Mouse (Mus musculus): ENCODE data around the gene Lst1.
"Not testable (repeated sequence)": the region's sequence is repeated elsewhere in the genome, so short reads cannot be mapped to it uniquely, and the experiment has no call there.

Gene Lst1

DNA sequence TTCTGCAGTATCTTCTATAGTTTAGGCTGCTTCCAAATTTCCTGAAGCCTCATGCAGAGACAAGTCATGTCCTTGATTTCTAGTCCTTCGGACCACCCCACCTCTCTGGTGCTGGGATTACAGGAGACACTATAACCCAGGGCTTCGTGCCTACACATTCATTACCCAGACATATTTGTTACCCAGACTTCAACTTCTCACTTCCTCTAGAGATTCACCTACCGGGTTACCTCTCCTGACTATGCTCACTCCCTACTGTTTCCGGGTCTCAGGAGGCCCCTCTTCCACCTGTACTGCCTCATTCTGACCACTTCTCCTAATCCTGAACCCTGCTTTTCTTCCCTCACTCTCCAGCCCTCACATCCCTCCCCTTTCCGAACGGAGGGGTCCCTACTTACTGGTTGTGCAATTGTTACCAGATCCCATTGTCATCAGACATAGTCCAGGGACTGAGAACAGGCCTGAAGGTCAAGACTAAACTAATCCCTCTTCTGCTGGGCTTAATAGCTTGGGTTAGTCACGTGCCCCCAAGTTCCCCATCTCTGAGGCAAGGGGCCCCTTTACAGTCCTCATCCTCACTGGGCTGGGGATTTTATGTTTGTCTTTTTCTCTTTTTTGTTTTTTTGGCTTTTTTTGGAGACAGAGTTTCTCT lies at the start of gene Lst1:
Lst1 (minus strand) TSS at position 481 of the 652 bp plus-strand sequence.
- no peak for DNase-seq

DNA sequence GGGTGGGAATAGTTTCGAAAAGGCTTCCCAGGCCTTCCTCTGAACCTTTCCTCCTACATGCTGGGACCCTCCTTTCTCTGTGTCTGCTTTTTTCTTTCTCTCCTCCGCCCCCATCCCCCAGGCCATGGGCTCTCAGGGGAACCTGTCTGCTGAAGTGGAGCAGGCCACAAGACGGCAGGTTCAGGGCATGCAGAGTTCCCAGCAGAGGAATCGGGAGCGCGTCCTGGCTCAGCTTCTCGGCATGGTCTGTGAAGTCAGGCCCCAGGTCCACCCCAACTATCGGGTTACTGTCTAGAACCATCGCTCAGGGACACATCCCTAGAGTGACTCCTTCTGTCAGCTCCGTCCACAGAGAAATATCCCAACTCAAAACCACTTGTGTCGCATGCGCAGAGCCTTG lies 49.3 kb upstream of the Lst1 start:
- no peak for DNase-seq

DNA sequence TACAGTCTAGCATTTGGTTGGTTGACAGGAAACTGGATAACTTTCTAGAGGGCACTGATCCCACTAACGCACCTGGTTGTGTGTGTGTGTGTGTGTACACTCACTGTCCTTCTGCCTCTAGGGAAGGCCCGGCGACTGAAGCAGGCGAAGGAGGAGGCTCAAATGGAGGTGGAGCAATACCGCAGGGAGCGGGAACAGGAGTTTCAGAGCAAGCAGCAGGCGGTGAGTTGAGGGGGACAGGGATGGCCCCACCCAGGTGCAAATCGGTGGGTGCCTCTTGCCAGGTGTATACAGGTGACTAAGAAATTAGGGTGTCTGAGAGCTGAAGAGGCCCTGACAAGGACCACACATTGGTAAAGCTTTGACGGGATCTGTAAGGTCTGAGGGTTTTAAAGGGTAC lies 48.8 kb upstream of the Lst1 start:
- no peak for DNase-seq

DNA sequence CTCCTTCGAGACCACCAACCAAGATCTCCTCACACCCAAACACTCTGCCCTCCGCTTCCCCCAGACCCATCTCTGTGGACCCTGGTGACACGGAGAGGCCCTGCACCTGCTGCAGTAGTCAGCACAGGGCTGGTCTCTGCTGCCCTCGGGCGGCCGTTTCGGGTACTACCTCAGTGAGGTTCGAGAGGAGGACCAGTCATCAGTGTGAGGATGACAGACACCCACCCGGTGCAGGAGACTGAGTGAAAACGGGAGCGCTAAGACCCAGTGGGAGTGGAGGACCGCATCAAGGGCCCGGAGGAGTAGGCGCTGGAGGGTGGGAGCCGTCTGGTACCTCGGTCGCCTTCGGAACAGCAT lies 48.1 kb upstream of the Lst1 start:
- peak; percentile 95 for DNase-seq

DNA sequence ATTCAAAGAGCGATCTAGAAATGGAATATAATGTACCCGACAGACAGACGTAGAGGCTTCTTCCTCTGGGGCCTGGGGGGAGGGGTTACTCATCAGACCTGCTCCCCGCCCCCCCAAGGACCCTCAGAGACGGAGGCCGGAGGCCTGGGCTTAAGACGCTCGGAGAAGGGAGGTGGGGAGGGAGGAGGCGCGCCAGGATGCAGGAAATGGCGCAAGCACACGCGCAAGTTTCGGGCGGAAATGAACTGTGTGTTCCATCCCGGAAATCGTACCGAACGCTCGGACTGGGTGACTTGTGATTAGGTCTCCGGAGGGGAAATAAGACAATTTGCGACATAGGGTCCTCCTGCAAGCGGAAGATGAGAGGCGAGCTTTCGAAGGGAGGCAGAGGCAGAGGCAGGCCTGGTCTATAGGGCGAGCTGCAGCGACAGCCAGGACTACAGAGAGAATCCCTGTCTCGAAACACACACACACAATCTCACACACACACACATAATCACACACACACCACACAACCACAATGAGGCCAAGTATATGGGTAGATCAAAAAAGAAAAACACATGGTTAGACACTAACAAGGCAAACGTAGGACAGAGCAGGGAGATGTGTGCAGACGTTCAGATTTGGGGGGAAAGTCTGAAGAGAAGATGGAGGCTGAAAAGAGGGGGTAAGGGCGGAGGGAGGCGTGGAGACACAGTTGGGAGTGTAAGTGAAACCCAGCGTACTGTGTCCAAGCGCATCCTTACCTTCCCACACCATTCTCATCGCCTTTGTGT lies 47.6 kb upstream of the Lst1 start, which contains the start of gene Nfkbil1:
Nfkbil1 (minus strand) TSS at position 179 of the 776 bp plus-strand sequence.
- DNase-seq: peak; percentile 95

DNA sequence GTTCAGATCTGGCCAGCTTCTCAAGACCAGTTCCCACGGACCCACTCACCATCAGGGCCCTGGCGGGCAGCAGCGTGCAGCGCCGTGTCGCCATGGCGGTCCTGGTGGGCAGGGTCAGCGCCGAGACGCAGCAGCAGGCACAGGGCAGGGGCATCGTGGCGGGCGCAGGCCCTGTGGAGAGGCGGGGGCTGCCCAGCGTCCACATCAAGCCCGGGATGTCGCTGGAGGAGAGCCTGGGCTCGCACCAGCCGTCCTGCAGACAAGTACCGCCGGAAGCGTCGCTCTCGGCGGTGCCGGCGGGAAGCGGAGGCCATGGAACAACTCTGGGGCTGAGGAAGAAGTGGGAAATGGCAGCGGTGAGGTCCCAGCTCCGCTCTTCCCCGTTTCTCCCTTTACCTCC lies 46.7 kb upstream of the Lst1 start:
- DNase-seq: peak; percentile 64

DNA sequence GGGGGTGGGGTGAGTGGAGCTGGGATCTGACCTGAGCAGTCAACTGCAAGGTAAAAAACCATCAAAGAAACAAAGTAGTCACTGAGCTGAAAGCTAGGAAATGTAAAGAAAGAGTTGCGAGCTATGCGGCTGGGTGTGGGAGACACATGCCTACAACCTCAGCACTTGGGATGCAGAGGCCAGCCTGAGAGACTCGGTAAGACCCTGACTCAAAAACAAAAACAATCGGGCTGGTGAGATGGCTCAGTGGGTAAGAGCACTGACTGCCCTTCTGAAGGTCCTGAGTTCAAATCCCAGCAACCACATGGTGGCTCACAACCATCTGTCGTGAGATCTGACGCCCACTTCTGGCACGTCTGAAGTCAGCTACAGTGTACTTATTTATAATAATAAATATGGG lies 45.9 kb upstream of the Lst1 start:
- DNase-seq: not testable (repeated sequence)

DNA sequence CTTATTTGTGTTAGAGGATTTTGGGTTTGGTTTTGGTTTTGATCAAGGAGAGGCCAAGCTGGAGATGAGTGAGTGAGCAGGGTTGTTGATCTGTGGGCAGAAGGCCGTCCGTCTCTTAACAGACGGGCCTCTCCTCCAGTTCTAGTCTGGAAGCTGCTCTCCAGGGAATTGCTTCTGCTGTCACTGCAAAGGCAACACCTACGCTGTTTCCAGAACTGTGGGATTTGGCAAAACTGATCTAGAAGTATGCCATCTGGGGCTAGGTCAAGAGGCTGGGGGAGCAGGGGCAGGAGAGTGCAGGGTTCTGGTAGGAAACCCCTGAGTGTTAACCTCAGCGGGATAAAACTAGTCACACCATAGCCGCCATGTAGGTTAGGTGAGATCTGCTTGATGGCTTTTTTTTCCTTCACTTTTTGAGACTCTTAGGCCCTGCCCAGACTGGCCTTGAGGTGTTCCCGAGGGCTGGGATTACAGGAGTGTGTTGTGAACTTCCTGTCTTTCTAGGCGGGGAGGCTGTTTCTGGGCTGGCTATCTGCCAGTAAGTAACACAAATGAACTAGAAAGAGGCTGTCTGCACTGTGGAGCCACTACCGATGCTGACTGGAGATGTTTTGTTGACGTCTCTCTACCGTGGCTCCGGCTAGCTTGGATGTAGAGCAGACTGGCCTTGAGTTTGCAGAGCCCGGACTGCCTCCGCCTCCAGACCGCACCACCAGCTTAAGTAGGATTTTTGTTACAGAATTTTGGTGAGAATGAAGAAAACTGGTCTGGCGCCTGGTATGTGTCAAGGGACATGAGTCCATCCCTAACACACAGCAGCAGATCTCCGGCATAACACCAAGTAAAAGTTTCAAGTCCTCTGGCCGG lies 45.1 kb upstream of the Lst1 start, which contains the start of gene Atp6v1g2:
Atp6v1g2 (plus strand) TSS at position 547 of the 867 bp plus-strand sequence.
- no peak for DNase-seq

DNA sequence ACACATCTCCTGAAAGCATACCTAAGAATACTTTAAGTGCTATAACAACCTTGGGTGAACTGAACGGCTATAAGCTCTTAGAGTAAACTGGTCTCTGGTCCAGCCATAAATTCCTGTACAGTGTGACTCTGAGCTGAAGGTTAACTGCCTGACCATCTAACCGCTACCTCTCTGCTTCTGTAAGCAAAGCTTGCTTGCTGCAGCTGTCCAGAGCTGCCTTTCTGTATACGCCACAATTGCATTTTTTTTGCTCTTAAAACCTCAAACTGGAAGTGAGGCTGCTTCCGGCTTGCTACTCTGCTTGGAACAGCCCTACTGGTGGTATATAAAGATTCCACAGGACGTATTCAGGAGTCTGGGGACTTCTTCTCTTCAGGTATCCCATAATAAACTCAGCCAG lies 44.4 kb upstream of the Lst1 start:
- DNase-seq: no peak

DNA sequence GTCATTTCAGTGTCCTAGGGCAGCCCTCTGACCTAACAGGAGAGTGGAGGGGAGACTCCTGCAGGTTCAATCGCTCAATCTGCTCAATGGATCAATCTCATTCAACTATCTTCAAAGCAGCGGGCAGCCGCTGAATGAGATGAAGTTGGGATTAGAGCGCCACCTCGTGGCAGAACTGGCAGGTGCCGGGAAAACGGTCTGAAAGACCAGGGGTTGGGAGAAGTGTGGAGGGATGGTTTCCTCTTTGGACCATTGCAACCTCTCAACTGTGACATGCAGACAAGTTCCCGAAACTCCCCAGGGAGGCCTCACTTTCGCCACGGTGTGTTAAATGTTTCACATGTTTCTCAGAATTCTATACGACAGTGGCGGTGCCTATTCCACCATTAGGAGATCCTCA lies 43.8 kb upstream of the Lst1 start:
- peak; percentile 87 for DNase-seq

DNA sequence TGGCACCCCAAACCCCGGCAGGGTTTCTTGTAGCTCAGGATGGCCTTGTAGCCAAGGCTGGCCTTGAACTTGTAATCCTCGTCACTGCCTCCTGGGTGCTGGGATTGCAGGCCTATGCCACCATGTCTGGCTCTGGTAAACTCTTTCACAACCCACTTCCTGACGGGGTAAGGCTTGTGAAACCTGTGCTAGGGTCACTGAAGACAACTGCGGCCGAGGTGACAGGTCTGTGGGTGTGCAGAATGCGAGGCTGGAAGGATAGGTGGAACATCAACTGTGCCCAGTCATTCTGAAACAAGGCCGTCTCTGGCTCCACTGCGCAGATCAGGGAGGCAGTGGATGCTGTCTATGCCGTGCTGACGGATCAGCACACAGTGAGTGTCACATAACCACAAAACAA lies 42.8 kb upstream of the Lst1 start:
- no peak for DNase-seq

DNA sequence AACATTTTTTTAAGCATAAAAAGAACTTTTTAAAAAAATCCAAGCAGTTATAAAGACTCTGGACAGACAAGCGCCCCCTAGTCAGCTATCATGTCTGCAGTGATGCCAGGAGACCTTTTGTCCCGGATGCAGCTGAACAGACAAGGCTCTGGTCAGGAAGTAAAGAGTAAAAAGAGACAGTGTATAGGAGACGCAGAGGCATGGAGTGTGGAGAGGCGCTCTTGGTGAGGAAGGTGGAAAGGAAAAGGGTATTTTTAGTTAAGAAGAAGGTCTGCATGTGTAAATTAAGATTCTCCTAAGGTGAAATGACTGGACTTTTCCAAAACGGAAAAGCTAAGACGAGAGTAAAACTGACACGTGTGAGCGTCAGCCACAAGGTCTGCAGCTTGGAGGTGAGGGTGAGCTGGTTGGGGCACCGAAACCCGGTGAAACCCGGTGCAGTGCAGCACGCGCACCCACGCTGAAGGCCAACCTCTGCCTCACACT lies 38.4 kb upstream of the Lst1 start:
- peak; percentile 52 for DNase-seq

DNA sequence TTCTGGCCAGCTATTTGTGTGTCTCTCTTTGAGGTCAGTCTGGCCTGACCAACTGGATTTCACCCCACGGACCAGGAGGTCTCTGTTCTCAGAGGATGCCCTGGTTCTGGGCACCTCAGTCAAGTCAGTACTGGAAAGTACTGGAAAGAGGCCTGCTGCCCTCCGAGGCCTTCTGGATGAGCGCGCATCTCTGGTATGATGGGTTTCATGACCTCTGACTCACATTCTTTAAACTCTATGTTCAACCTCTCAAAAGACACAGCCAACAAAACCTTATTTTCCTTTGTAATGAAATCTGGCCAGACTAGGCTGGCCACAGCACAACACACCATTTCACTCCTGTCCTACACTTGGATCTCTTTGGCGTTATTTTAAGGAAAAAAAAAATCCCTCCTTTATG lies 37.2 kb upstream of the Lst1 start:
- DNase-seq: no peak

DNA sequence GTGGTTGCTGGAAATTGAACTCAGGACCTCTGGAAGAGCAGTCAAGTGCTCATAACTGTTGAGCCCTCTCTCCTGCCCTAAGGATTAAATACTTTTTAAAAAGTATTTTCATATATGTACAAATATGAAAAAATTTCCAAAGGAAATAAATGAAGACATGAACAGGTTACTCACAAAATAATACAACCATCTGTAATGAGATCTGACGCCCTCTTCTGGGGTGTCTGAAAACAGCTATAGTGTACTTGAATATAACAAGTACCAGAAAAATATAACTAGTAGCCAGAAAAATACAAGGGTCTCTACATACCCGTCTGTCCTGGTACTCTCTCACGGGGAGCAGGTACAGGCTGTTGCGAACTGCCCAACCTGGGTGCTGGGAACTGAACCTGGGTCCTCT lies 36.4 kb upstream of the Lst1 start:
- no peak for DNase-seq

DNA sequence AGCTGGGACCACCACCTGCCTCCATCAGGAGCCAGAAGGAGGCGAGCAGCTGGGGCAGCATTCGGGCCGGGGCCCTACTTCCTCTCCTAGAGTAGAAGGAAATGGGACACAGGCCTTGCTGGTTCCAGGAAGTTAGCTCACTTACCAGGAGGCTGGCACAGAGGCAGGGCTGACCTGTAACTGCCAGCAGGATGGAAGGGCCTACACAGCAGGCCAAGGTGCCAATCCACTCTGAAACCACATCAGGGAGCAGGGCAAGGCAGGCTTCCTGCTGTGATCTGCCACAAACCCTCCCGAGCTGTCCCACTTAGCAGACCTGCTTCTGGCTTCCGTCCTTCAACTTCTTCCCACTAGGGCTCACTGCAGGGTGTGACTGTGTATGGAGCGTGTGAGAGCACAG lies 34.1 kb upstream of the Lst1 start:
- peak; percentile 28 for DNase-seq

DNA sequence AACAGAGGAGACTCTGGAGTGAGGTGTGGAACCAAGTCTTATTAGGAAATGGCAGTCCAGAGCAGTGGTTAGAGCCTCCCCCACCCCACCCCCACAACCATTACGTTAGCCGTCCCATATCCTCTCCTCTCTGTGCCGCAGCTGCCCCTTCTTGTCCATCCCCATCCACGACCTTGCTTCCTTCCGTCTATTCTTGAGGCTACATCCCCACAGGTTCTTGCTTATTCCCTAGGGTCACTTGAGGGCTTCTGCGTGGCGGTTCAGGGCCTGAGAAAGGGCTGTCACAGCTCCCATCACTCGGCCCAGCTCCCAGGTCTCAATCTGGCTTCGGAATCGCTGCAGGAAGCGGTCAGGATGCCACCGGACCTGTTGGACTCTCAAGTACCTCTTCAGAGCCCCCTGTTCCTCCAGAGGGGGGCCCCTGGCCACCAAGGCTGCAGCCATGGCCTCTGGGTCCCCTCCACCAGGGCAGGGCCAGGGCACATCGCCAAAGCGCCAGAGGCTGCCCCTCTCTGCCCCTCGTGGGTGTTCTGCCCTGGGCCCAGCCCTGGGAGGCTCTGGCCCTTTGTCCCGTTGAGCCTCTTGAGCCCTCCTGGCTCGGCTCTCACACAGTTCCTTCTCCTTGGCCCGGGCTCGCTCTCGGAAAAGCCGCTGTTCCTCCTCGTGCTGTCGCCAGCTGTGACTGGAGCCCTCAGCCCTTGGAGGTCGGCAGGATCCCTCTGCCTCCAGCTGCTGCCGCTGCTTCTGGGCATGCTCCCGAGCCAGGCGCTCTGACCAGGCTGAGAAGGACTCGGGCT lies 32.1 kb upstream of the Lst1 start, which contains the start of gene Gm16181:
Gm16181 (plus strand) TSS at position 679 of the 797 bp plus-strand sequence.
- peak; percentile 71 for DNase-seq

DNA sequence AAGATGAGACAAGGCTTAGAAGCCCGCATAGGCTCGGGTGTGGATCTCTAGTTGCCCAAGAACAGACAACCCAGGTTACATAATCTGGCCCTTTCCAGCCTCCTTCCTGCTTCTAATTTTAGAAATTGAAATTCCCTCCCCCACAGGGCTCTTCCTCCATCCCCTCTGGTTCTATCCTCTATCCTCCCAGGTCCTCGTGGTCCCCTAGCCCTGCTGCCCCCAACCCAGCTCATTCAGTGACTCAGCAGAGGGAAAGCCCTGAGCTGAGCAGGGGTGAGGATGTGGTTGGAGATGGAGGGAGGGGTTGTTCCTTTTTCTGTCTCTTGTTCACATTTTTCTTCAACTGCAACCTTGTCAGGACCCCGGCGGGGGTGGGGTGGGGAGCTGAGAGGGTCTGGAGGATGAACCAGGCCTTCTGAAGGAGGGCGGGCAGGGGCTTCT lies 31.4 kb upstream of the Lst1 start:
- DNase-seq: no peak

DNA sequence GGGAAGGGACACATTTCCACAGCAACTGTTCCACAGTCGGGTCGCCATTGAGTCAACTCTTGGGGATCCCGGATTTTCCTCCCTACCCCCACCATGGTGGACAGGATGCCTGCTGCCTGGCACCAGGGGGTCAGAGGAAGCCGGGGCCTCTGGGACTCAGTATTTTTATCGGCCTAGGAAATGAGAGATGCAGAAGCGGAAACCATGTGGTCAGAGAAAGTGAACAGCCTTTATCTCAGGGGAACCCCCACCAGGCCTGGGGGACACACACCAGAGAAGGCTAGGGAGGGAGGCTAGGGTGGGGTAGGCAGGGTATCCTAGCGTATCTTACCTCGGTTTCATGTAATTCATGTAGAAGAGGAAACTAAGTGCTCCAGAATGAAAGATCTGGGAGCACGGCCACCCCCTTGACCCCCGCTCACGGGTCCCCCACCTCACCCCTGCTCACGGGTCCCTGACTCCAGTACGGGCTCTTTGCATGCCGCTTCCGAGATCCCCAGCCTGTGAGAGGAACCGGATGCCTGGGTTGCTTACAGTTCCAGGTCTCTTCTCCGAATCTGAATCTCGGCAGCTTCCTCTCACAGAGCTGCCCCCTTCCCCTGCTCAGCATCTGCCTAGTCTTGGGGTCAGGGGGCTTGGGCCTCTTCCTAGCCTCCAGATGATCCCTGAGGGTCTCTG lies 30.4 kb upstream of the Lst1 start:
- DNase-seq: peak; percentile 63

DNA sequence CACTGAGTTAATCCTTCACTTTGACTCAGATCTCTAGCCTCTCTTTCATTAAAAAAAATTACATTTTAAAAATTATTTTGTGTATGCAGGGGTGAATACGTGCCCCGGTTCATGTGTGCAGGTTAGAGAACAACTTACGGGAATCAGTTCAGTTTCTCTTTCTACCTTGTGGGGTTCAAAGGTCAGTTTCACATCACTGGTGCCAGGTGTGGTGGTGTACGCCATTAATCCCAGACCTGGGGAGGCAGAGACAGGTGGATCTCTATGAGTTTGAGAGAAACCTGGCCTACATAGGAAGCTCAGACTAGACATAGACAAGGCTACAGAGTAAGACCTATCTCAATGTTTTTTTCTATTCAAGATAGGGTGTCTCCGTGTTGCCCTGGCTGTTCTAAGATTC lies 24.8 kb upstream of the Lst1 start:
- DNase-seq: no peak

DNA sequence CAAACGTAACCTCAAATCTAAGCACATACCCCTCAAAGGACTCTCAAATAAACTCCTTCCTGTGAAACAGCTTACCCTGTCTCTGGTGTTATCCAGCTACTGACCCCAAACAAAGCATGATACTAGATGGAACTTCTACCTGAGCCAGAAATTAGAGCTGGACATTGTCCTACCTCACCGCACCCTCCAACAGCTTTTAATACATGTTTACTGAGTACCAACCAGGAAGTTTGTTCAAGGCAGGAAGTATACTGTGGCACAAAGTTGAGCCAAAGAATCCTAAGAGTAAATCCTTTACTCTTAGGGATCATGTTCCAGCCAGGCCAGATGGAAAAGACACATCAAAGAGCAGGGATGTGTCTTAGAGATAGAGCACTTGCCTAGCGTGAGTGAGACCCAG lies 22.4 kb upstream of the Lst1 start:
- no peak for DNase-seq

DNA sequence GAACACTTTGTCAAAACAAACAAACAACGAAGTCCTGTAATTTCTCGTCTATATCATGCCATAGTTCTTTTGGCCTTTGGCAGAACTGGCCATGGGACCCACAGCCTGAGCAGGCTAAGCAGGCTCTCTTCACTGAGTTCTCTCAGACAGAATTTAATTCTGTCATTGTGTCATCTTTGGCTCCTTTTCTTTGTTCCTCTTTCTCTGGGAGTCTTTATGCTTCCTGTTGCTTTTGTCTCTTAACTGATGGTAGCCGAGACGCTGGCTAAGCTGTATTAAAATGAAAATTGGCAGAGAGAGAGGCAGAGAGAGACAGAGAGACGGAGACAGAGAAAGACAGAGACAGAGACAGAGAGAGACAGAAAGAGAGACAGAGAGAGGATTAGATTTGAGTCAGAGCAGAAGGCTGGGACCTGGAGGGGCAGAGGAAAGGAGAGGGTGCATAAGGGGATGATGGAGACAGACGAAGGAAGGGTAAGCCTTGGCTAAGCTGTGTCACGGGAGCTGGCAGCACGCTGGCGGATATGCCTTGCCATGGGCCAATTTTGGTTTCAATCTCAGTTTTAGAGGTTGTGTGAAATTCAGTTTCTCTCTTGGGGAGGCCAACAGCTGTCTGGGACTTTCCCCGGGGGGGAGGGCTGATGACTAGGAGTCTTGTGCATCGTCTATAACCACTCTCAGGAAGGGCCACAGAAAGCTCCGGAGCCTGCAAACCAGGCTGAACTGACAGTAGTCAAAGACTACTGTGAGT lies 21.7 kb upstream of the Lst1 start:
- DNase-seq: no peak
